Mouse (Mus musculus): ENCODE results near the gene Gcnt2. TPM values are rescaled to one million over a fixed set of nuclear protein-coding genes. Genes with fewer than 3 reads are reported as not detected.

Gcnt2 gene
- polyA plus RNA-seq, 1 experiment from 2014 or later, result 7.3 TPM

DNA sequence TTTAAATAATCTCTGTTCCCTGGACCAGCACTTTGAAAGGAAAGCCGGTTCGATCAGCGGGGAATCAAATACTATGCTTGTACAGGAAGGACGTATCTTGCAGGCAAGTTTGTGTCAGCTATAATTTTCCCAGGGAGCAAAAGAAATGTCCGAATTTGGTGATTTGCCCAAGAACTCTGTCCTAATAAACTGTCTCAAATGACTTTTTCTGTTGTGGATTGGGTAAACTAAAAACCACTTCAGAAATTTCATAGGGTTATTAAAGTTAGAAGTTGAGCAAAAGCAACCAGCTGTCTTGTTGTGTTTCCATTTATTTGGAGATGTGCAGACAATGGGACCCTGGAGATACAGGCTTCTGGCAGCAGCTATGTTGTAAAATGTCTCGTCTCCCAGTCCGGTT lies 47.7 kb downstream of the Gcnt2 start:
- Histone ChIP-seq H3K27me3 (ENCODE audit: insufficient read depth, low read length) (no peaks in the 10 kb centered on the region), H3K4me1 (replicated peaks; ENCODE audit: insufficient read depth, low read length) (peaks cover 5% of the 10 kb centered on the region; the same call in 1 of the 2 replicates), H3K9ac (ENCODE audit: low read depth, low read length) (no peak overlapping the region), H3K4me2 (ENCODE audit: low read length) (no peak overlapping the region), H3K27ac (peak overlapping the region; percentile 33; the same call in 1 of the 2 replicates), H3K9me3 (replicated peaks; ENCODE audit: low read length) (no peaks in the 10 kb centered on the region), H3K4me3 (replicated peaks; ENCODE audit: low read depth, low read length) (no peak overlapping the region), H3K36me3 (ENCODE audit: insufficient read depth, low read length) (no peaks in the 10 kb centered on the region)
- TF ChIP-seq CTCF (IDR thresholded peaks at IDR 0.05; ENCODE audit: low read depth), result no peak
- 64% methylated on average over 7 of the region's 7 CpGs for WGBS
- DNase-seq (ENCODE audit: low spot score), result no peak
- no peak for ATAC-seq (replicated peaks; ENCODE audit: low FRiP score, low read depth)

DNA sequence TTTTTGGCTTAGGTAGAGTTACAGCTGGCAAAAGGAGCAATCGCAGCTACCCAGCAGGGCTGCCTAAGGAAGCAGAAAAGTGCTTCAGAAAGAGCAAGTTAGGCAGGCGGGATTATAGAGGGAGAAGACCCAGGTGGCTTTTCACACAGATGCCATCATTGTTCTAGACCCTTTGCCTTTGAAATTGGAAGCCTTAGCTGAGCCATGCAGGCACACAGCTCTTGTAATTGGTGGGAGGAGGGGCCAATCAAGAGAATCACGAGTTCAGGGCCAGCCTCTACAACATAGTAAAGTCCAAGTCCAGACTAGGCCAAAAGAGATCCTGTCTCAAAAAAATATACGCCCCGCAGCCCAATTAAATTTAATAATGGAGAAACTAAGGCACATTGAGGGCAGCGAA lies 48.5 kb downstream of the Gcnt2 start:
- 66% methylated on average over 6 of the region's 6 CpGs for WGBS

DNA sequence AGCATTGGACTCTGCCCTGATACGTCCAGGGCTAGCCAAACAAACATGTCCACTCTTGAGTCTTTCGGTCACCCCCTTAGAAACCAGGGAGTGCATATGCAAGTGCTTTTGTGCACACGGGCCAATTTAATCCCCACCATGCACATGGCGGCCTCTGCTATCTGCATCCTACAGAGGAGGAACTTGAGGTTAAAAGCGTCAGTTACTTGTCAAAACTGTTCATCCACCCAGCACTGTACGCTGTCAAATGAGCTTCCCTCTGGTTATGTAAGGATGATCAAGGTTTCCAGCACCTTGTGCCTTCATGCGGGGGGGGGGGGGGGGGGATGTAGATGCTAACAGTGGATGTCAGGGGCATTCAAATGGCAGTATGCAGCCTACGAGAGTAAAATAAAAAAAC lies 49.5 kb downstream of the Gcnt2 start:
- TF ChIP-seq CTCF (IDR thresholded peaks at IDR 0.05; ENCODE audit: low read depth), result no peak
- no peaks in the 10 kb centered on the region for H3K36me3 ChIP-seq (ENCODE audit: insufficient read depth, low read length)
- no peaks in the 10 kb centered on the region for H3K27me3 ChIP-seq (ENCODE audit: insufficient read depth, low read length)
- DNase-seq (ENCODE audit: low spot score), result no peak
- 87% methylated on average over 8 of the region's 8 CpGs for WGBS
- no peak overlapping the region for H3K4me3 ChIP-seq (replicated peaks; ENCODE audit: low read depth, low read length)
- no peak overlapping the region for H3K4me2 ChIP-seq (ENCODE audit: low read length)
- ATAC-seq (replicated peaks; ENCODE audit: low FRiP score, low read depth), result no peak
- no peaks in the 10 kb centered on the region for H3K9me3 ChIP-seq (replicated peaks; ENCODE audit: low read length)
- H3K4me1 ChIP-seq (replicated peaks; ENCODE audit: insufficient read depth, low read length), result peaks cover 5% of the 10 kb centered on the region; the same call in 1 of the 2 replicates
- no peak overlapping the region for H3K9ac ChIP-seq (ENCODE audit: low read depth, low read length)
- H3K27ac ChIP-seq, result no peak overlapping the region

More for the DNA sequence above, 48.5 kb downstream of the Gcnt2 start:
- DNase-seq (ENCODE audit: low spot score), result no peak
- Histone ChIP-seq H3K27me3 (ENCODE audit: insufficient read depth, low read length) (no peaks in the 10 kb centered on the region), H3K4me3 (replicated peaks; ENCODE audit: low read depth, low read length) (no peak overlapping the region), H3K36me3 (ENCODE audit: insufficient read depth, low read length) (no peaks in the 10 kb centered on the region), H3K27ac (peak overlapping the region; percentile 33; the same call in 1 of the 2 replicates), H3K9me3 (replicated peaks; ENCODE audit: low read length) (no peaks in the 10 kb centered on the region), H3K4me2 (ENCODE audit: low read length) (no peak overlapping the region), H3K4me1 (replicated peaks; ENCODE audit: insufficient read depth, low read length) (peaks cover 5% of the 10 kb centered on the region; the same call in 1 of the 2 replicates), H3K9ac (ENCODE audit: low read depth, low read length) (no peak overlapping the region)
- no peak for TF ChIP-seq CTCF (IDR thresholded peaks at IDR 0.05; ENCODE audit: low read depth)
- ATAC-seq (replicated peaks; ENCODE audit: low FRiP score, low read depth), result no peak

DNA sequence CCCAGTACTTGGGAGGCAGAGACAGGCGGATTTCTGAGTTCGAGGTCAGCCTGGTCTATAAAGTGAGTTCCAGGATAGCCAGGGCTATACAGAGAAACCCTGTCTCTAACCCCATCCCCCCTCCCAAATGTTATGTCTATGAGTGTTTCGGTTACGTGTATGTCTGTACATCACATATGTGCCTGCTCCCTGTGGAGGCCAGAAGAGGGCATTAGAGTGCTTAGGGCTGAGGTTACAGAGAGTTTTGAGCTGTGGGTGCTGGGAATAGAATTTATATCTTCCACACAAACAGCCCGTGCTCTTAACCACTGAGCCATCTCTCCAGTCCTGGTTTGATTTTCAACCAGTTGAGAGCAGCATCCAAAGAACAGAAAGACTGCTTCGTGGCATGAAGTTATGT lies 50.5 kb downstream of the Gcnt2 start:
- Histone ChIP-seq H3K27ac (no peak overlapping the region), H3K4me2 (ENCODE audit: low read length) (no peak overlapping the region), H3K27me3 (ENCODE audit: insufficient read depth, low read length) (no peaks in the 10 kb centered on the region), H3K36me3 (ENCODE audit: insufficient read depth, low read length) (no peaks in the 10 kb centered on the region), H3K4me1 (replicated peaks; ENCODE audit: insufficient read depth, low read length) (peaks cover 5% of the 10 kb centered on the region; the same call in 1 of the 2 replicates), H3K9ac (ENCODE audit: low read depth, low read length) (no peak overlapping the region), H3K9me3 (replicated peaks; ENCODE audit: low read length) (no peaks in the 10 kb centered on the region), H3K4me3 (replicated peaks; ENCODE audit: low read depth, low read length) (no peak overlapping the region)
- whole genome bisulfite sequencing, result 96% methylated on average over 6 of the region's 6 CpGs
- ATAC-seq (replicated peaks; ENCODE audit: low FRiP score, low read depth) (no peak), DNase-seq (ENCODE audit: low spot score) (no peak)
- TF ChIP-seq CTCF (IDR thresholded peaks at IDR 0.05; ENCODE audit: low read depth), result peak; percentile 25; the same call in 1 of the 2 replicates

DNA sequence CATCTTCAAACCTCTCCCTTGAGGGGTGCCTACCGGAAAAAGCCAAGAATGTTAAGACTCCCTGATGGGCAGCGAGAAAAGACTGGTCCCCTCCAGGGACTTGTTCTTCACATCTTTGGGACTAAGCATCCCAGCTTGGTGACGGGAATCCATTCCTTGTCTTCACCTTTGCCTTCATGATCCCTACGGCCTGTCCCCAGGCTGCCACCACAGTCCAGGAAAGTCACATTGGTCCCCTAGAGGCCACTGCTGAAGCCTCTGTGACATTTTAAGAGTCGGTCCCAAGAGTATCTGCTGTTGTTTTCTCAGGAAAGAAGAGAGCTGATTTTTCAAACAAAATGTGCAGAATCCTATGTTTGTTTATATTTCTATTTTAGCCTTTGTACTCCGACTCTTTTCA lies 52.4 kb downstream of the Gcnt2 start:
- no peak for ATAC-seq (replicated peaks; ENCODE audit: low FRiP score, low read depth)
- WGBS, result 91% methylated on average over 6 of the region's 6 CpGs
- Histone ChIP-seq H3K4me1 (replicated peaks; ENCODE audit: insufficient read depth, low read length) (peaks cover 7% of the 10 kb centered on the region), H3K9ac (ENCODE audit: low read depth, low read length) (no peak overlapping the region), H3K4me2 (ENCODE audit: low read length) (no peak overlapping the region), H3K27ac (no peak overlapping the region), H3K9me3 (replicated peaks; ENCODE audit: low read length) (no peaks in the 10 kb centered on the region), H3K36me3 (ENCODE audit: insufficient read depth, low read length) (no peaks in the 10 kb centered on the region), H3K4me3 (replicated peaks; ENCODE audit: low read depth, low read length) (no peak overlapping the region), H3K27me3 (ENCODE audit: insufficient read depth, low read length) (no peaks in the 10 kb centered on the region)
- no peak for TF ChIP-seq CTCF (IDR thresholded peaks at IDR 0.05; ENCODE audit: low read depth)
- DNase-seq (ENCODE audit: low spot score), result no peak

DNA sequence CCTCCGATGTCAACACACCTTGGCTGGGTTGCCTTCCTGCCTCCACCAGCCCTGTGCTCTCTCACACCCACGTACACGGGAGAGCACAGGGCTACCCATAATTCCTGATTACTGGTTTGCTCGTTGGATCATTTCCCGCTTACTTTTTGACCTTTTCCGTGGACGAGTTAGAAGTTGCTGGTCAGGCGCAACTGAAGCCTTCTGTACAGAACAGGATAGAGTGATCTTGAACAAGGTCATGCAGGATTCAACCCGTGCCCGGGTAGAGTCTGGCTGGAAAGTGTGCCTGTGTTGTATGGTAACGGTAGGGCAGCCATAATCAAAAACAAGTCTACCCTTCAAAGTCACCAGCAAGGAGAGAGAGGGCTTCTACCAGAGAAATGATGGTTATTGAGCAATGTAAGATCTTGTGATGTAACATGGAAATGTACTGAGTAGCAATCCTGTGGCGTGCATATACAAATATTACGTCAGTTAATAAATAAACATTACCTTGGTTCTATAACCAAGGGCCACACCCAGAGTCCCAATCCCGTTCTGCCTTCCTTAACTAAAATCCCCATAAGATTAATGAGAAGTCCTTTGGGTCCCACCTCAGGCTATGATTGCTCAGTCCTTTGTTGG lies 54.0 kb downstream of the Gcnt2 start:
- 78% methylated on average over 14 of the region's 14 CpGs for WGBS
- Histone ChIP-seq H3K27ac (peak overlapping the region; percentile 31; the same call in 1 of the 2 replicates), H3K4me3 (replicated peaks; ENCODE audit: low read depth, low read length) (no peak overlapping the region), H3K4me1 (replicated peaks; ENCODE audit: insufficient read depth, low read length) (peaks cover 7% of the 10 kb centered on the region), H3K4me2 (ENCODE audit: low read length) (no peak overlapping the region), H3K27me3 (ENCODE audit: insufficient read depth, low read length) (no peaks in the 10 kb centered on the region), H3K9ac (ENCODE audit: low read depth, low read length) (no peak overlapping the region), H3K36me3 (ENCODE audit: insufficient read depth, low read length) (no peaks in the 10 kb centered on the region), H3K9me3 (replicated peaks; ENCODE audit: low read length) (no peaks in the 10 kb centered on the region)
- DNase-seq (ENCODE audit: low spot score) (no peak), ATAC-seq (replicated peaks; ENCODE audit: low FRiP score, low read depth) (no peak)
- TF ChIP-seq CTCF (IDR thresholded peaks at IDR 0.05; ENCODE audit: low read depth), result no peak
